Mouse (Mus musculus) erythroblast, embryonic 14.5 days (primary cell): Measurements from ENCODE around the gene Slc22a13. TPM values are rescaled to one million over a fixed set of nuclear protein-coding genes. Genes with fewer than 3 reads are reported as not detected.
"Not testable (repeated sequence)": the region's sequence is repeated elsewhere in the genome, so short reads cannot be mapped to it uniquely, and the experiment has no call there.

ENCODE experiments used
- H3K27me3 ChIP-seq: 2 replicates; pipeline ENCODE4 v1.6.1; 2012; ENCODE audit warnings: inconsistent platforms; ENCODE audit not compliant: control insufficient read depth
- H3K36me3 ChIP-seq: 2 replicates; pipeline ENCODE4 v1.6.1; 2012; ENCODE audit warnings: mild to moderate bottlenecking, inconsistent platforms; ENCODE audit not compliant: control insufficient read depth
- H3K4me1 ChIP-seq: 2 replicates; pipeline ENCODE4 v1.6.1; 2012; ENCODE audit warnings: inconsistent platforms; ENCODE audit not compliant: control insufficient read depth
- H3K4me3 ChIP-seq: replicated peaks from 2 replicates; pipeline ENCODE3; 2012; ENCODE audit warnings: moderate library complexity, mild to moderate bottlenecking, inconsistent platforms
- H3K9me3 ChIP-seq: 2 replicates; pipeline ENCODE4 v1.6.1; 2012; ENCODE audit warnings: low read length, inconsistent platforms, mixed read lengths; ENCODE audit not compliant: control insufficient read depth
- GATA1 ChIP-seq: IDR thresholded peaks from 2 replicates; pipeline ENCODE4 v1.6.1; 2012; ENCODE audit warnings: low read length, inconsistent platforms, mixed read lengths
- TAL1 ChIP-seq: IDR thresholded peaks from 3 replicates; pipeline ENCODE4 v1.6.1; 2012; ENCODE audit warnings: low read length, inconsistent platforms, mixed read lengths
- polyA plus RNA-seq: library from polyadenylated mRNA; stranded (reverse); fragments of >175 nt; gene quantifications from 2 replicates; pipeline ENCODE4 v1.2.3, GENCODE M21; 2012

Slc22a13 gene
- polyA plus RNA-seq, 1 experiment = not detected

DNA sequence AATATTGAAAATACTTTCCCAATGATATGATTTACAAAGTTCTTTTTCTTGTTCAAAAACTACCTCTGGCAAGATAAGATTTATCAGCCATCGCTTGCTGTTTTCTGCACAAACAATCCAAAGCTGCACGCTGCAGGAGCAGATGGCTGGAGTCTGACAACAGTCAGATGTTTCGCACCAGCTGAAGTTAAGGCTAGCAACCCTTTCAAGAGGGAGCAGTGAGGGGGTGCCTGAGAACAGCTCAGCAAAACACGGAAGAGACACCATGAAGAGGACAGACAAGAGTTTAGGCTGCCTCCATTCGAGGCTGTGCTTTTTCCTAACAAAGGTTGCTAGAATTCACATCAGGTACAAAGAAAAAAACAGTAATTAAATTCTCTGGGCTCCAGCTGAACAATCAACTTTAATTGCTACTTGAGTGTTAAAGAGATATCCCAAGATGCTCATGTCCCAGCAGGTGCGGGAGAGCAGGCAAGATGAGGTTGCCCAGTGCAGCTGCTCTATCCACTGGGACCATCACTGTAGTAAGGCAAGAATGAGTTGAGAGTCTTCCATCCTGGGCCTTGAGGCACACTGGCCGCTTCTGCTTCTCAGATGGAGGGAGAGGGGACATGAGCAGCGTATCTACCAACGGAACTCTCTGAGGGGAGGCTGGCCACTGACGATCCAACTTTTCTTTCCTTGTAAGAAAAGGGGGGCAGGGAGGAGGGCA is 31.5 kb upstream of the Slc22a13 start:
- H3K9me3 ChIP-seq = no peaks in the 10 kb centered on the region
- H3K4me3 ChIP-seq = no peak overlapping the region
- TF ChIP-seq GATA1 (no peak), TAL1 (no peak)
- peaks cover 67% of the 10 kb centered on the region for H3K36me3 ChIP-seq
- no peaks in the 10 kb centered on the region for H3K27me3 ChIP-seq
- H3K4me1 ChIP-seq = no peaks in the 10 kb centered on the region

DNA sequence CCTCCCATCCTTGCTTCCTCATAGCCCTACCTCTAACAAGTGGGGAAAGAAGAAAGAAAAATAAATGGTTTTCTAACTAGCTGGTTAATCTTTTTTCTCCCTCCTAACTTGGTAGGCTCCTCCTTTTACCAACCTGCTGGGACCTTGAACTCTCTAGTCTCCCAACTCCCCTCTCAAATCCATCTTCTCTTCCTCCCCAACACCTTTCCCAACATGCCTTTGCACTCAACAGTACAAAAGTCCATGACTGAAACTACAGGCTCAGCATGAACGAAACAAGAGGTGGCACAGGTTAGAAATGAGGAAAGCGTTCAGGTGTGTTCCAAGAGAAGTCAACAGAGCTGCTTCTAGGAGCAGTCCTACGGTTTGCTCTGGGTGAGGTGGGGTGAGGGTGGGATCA is 30.4 kb upstream of the Slc22a13 start:
- H3K4me1 ChIP-seq = no peaks in the 10 kb centered on the region
- H3K9me3 ChIP-seq = no peaks in the 10 kb centered on the region
- no peak for TF ChIP-seq GATA1
- no peak for TF ChIP-seq TAL1
- H3K27me3 ChIP-seq = no peaks in the 10 kb centered on the region
- H3K36me3 ChIP-seq = peaks cover 59% of the 10 kb centered on the region
- H3K4me3 ChIP-seq = no peak overlapping the region

DNA sequence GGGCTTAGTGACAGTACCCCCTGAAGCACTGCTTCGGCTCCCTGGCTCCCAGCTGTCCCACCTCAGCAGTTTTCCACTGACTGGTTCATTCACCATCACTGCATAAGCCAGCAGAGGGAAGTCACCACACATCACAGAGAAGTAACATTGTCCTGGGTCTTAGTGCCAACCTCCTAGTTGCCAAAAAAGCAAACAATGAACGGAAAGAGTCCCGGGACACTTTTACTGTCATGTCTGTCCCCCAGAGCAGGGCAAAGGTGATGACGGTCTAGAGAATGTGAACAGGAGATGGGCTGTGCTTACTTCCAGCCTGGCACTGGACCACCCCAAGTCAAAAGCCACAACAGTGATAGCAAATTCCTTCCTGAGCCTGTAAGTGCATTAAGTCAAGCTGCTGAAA is 29.9 kb upstream of the Slc22a13 start:
- Histone ChIP-seq H3K4me3 (no peak overlapping the region), H3K9me3 (no peaks in the 10 kb centered on the region), H3K27me3 (no peaks in the 10 kb centered on the region), H3K4me1 (no peaks in the 10 kb centered on the region), H3K36me3 (peaks cover 54% of the 10 kb centered on the region)
- TF ChIP-seq GATA1 = no peak
- no peak for TF ChIP-seq TAL1

DNA sequence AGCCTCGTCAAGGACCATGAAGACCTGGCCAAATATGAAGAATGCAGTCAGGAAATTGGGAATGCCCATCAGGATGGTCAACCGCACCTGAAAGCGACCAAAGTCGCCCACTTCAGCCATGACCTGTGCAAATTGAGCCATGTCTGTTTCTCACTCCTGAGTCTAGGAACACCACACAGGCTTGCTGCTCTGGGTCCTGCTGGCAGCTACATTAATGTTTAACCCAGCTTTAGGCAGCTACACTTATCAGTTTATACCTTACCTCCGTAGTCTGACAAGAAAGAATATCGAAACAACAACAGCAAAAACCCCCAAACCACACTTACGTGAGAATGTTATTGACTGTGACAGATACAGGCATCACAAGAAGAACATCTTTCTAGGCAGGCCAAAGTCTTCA is 22.7 kb upstream of the Slc22a13 start:
- Histone ChIP-seq H3K4me1 (peaks cover 15% of the 10 kb centered on the region), H3K9me3 (no peaks in the 10 kb centered on the region), H3K36me3 (no peaks in the 10 kb centered on the region), H3K27me3 (no peaks in the 10 kb centered on the region), H3K4me3 (no peak overlapping the region)
- TF ChIP-seq TAL1 (no peak), GATA1 (no peak)

DNA sequence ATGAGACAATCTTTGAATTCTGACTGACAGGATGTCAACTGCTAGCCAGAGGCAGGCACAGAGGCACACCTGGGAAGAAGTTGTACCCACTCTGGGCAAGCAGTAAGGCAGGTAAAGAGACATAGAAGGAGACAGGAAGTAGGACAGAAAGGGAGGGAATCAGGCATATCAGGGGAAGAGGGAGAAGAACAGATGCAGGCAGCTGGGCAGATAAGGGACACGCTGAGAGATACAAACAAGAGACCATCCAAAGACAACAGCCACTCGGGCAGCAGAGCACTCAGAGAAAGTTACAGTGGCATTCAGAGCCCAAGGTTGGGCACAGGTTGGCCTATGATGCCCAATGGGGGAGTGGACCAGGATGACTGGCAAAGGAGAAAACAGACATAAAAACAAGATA is 21.9 kb upstream of the Slc22a13 start:
- Histone ChIP-seq H3K9me3 (no peaks in the 10 kb centered on the region), H3K27me3 (no peaks in the 10 kb centered on the region), H3K36me3 (no peaks in the 10 kb centered on the region), H3K4me3 (no peak overlapping the region), H3K4me1 (peaks cover 15% of the 10 kb centered on the region)
- TF ChIP-seq TAL1 = no peak
- TF ChIP-seq GATA1 = no peak

DNA sequence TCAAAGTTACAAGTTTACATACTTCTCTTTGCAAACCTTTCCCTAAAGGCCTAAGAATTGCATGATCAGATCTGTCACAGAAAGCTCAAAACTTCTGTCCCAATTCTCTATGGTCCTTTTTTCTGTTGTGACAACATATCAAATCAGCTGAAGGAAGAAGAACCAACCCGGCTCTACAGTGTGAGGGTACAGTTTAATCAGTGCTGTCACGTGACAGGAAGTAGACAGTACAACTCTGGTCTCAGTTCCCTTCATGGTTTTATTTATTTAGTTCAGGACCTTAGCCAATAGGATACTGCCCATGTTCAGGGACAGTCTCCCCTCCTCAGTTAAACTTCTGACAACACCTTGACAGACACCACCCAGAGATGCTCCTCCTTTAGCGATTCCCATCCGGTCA is 11.4 kb upstream of the Slc22a13 start:
- TF ChIP-seq TAL1 (no peak), GATA1 (no peak)
- H3K9me3 ChIP-seq = peaks cover 7% of the 10 kb centered on the region; the same call in 1 of the 2 replicates
- no peaks in the 10 kb centered on the region; the same call in none of the 2 replicates for H3K36me3 ChIP-seq
- H3K4me3 ChIP-seq = no peak overlapping the region
- H3K4me1 ChIP-seq = no peaks in the 10 kb centered on the region
- no peaks in the 10 kb centered on the region for H3K27me3 ChIP-seq

DNA sequence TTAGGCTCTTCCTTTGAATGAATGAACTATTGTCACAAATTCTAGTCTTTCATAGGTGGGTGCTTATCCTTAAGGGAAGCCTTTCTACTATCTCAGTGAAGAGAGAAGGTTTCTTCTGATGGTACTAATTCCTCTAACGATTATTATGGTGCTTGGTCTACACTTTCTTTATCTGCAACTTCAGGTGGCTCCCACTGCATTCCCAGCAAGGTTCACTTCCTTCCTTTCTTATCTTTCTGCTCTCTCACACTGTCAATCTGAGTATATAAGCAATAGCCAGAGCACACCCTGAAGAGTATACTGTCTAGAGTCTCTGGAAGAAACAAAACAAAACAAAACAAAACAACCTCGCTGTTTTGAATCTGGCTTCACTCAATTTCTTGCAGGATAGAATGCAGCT is 10.8 kb upstream of the Slc22a13 start:
- H3K36me3 ChIP-seq = no peaks in the 10 kb centered on the region; the same call in none of the 2 replicates
- no peaks in the 10 kb centered on the region for H3K4me1 ChIP-seq
- H3K4me3 ChIP-seq = no peak overlapping the region
- no peaks in the 10 kb centered on the region for H3K27me3 ChIP-seq
- peaks cover 8% of the 10 kb centered on the region; the same call in 1 of the 2 replicates for H3K9me3 ChIP-seq
- TF ChIP-seq TAL1 (no peak), GATA1 (no peak)

DNA sequence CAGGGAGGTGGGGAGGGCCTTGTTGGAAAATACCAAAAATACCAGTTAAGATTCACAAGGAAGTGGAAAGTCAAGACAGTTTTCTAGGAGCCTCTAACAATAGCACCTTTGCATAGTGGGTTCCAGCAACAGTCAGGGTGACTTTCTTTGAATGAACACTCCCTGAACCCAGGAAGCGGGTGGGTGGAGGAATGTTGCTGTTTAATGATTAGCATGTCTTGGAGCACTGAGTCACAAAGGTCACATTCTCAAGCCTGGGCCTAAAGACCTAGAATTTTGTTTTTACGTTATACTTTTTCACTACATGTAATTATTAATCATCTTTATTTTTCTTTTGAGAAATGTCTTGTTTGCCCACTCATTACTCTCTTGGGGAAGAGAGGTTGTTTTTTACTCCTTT is 6.4 kb upstream of the Slc22a13 start:
- not testable (repeated sequence) for H3K36me3 ChIP-seq, H3K4me1 ChIP-seq, H3K4me3 ChIP-seq, H3K27me3 ChIP-seq
- peaks cover 19% of the 10 kb centered on the region for H3K9me3 ChIP-seq

DNA sequence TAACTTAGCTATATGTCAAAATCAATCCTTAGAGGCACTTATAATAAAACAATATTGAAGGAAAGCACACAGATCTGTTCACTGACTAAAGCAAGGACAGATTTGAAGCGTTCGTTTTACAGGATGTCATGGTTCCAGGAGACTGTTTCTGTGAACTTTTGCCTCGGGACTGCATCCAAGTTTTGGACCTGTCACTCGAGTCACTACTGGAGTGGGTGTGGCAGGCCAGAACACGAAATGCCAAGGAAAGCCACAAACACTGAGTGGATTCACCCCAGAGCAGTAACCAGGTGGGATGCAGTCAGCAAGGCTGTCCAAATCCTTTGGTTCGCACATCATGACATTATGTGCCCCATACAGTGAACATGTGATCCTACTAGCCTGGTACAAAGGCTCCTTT is 5.7 kb upstream of the Slc22a13 start:
- TF ChIP-seq GATA1 (no peak), TAL1 (no peak)
- peaks cover 25% of the 10 kb centered on the region for H3K9me3 ChIP-seq
- H3K27me3 ChIP-seq = no peaks in the 10 kb centered on the region
- no peak overlapping the region for H3K4me3 ChIP-seq
- H3K36me3 ChIP-seq = no peaks in the 10 kb centered on the region
- no peaks in the 10 kb centered on the region for H3K4me1 ChIP-seq

DNA sequence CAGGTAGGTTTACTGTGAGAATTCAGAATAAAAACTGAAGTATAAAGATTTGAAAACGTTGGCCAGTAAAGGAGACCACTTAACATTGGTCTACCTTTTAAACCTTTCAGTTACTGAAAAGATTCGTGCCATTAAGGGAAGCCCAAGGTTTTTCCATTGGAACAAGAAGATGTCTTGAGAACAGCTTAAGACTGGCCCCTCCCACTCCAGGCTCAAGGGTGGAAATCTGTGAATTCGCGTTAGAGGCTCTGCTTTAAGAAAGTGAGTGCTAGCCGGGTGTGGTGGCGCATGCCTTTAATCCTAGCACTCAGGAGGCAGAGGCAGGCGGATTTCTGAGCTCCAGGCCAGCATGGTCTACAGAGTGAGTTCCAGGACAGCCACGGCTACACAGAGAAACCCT is 4.1 kb upstream of the Slc22a13 start:
- no peak for TF ChIP-seq TAL1
- H3K36me3 ChIP-seq = no peaks in the 10 kb centered on the region
- no peak overlapping the region for H3K4me3 ChIP-seq
- H3K4me1 ChIP-seq = no peaks in the 10 kb centered on the region
- no peaks in the 10 kb centered on the region for H3K27me3 ChIP-seq
- H3K9me3 ChIP-seq = peaks cover 25% of the 10 kb centered on the region
